Mouse (Mus musculus) cerebellum, postnatal 25 days (tissue): ENCODE results near the gene Ace.

Experiments used
- DNase-seq, 2 experiments: peaks; one replicate each; pipeline ENCODE4 v3.0.0; 2021; ENCODE audit warnings: mixed read lengths in 2 of 2

Ace gene

GRCm38 (mm10) chr11:105946694-105947154 lies 21.0 kb upstream of the Ace start:
- no peak for DNase-seq

- no peak for DNase-seq
Measured at GRCm38 (mm10) chr11:105948255-105948654, 19.5 kb upstream of the Ace start.

- no peak for DNase-seq
Measured at GRCm38 (mm10) chr11:105950519-105950918, 17.2 kb upstream of the Ace start.

- DNase-seq, result no peak
Measured at GRCm38 (mm10) chr11:105951601-105952044, 16.1 kb upstream of the Ace start.

GRCm38 (mm10) chr11:105952111-105952510 lies 15.6 kb upstream of the Ace start:
- no peak for DNase-seq

GRCm38 (mm10) chr11:105952911-105953386 lies 14.8 kb upstream of the Ace start, which contains the start of gene Cyb561:
Gene Cyb561, minus strand, starts transcription at chr11:105953336.
- no peak for DNase-seq

- no peak for DNase-seq
Measured at GRCm38 (mm10) chr11:105953402-105953801, 14.3 kb upstream of the Ace start.

GRCm38 (mm10) chr11:105955815-105956430 lies 11.8 kb upstream of the Ace start:
- DNase-seq, result no peak

GRCm38 (mm10) chr11:105957501-105957900 lies 10.2 kb upstream of the Ace start:
- no peak for DNase-seq

GRCm38 (mm10) chr11:105958566-105958965 lies 9.2 kb upstream of the Ace start:
- no peak for DNase-seq

GRCm38 (mm10) chr11:105959355-105959754 lies 8.4 kb upstream of the Ace start:
- peak; percentile 42 to 60 for DNase-seq

GRCm38 (mm10) chr11:105964691-105965090 lies 3.1 kb upstream of the Ace start:
- no peak for DNase-seq

- no peak for DNase-seq
Measured at GRCm38 (mm10) chr11:105966288-105966687, 1.5 kb upstream of the Ace start.

GRCm38 (mm10) chr11:105968948-105969347 lies 1.2 kb downstream of the Ace start:
- no peak for DNase-seq

- DNase-seq, result peak; percentile 32 to 66
Measured at GRCm38 (mm10) chr11:105969516-105969915, 1.8 kb downstream of the Ace start.

- peak; percentile 55 to 73 for DNase-seq
Measured at GRCm38 (mm10) chr11:105974593-105974992, 6.8 kb downstream of the Ace start.

- peak; percentile 70 to 77 for DNase-seq
Measured at GRCm38 (mm10) chr11:105975050-105975449, 7.3 kb downstream of the Ace start.

GRCm38 (mm10) chr11:105975636-105976035 lies 7.9 kb downstream of the Ace start:
- no peak for DNase-seq

GRCm38 (mm10) chr11:105978232-105978631 lies 10.5 kb downstream of the Ace start:
- peak; percentile 61 to 69 for DNase-seq

- no peak for DNase-seq
Measured at GRCm38 (mm10) chr11:105978634-105979033, 10.9 kb downstream of the Ace start.

GRCm38 (mm10) chr11:105984452-105984851 lies 16.7 kb downstream of the Ace start:
- no peak for DNase-seq

- peak; percentile 19 to 27 for DNase-seq
Measured at GRCm38 (mm10) chr11:105987446-105987845, 19.7 kb downstream of the Ace start.

GRCm38 (mm10) chr11:105989446-105989845 lies 21.7 kb downstream of the Ace start:
- DNase-seq, result no peak

GRCm38 (mm10) chr11:105990231-105990630 lies 22.5 kb downstream of the Ace start:
- no peak for DNase-seq

GRCm38 (mm10) chr11:105994375-105994774 lies 26.6 kb downstream of the Ace start, which contains the start of gene Ace3:
Gene Ace3, plus strand, starts transcription at chr11:105994675.
- DNase-seq, result no peak
